Mouse (Mus musculus) heart, postnatal 0 days (tissue): ENCODE results near the gene Mef2d. TPM values are rescaled to one million over a fixed set of nuclear protein-coding genes. Genes with fewer than 3 reads are reported as not detected.

ENCODE experiments used
- ATAC-seq: fragments of 200-750 bp; cut with Nextera tagmentation; 2 replicates; pipeline ENCODE4 v1.8.0; 2017; ENCODE audit warnings: low read depth, moderate number of reproducible peaks, moderate library complexity; ENCODE audit not compliant: insufficient read depth
- DNase-seq: peaks from one replicate; pipeline ENCODE4 v3.0.0-alpha.2; 2016; ENCODE audit warnings: low spot score
- H3K27ac ChIP-seq: fragments of 300-500 bp; sonication (generic); 2 replicates; pipeline ENCODE4 v1.5.1; 2014; ENCODE audit warnings: low read depth, mild to moderate bottlenecking
- H3K27me3 ChIP-seq: fragments of 300-500 bp; sonication (generic); 2 replicates; pipeline ENCODE4 v1.6.1; 2014; ENCODE audit warnings: low read length, mixed read lengths; ENCODE audit not compliant: control insufficient read depth, insufficient read depth
- H3K36me3 ChIP-seq: fragments of 300-500 bp; sonication (generic); replicated peaks from 2 replicates; pipeline ENCODE4 v1.6.1; 2014; ENCODE audit warnings: low read length, mixed read lengths; ENCODE audit not compliant: control insufficient read depth, insufficient read depth
- H3K4me1 ChIP-seq: fragments of 300-500 bp; sonication (generic); 2 replicates; pipeline ENCODE4 v1.6.1; 2014; ENCODE audit warnings: antibody characterized with exemption; ENCODE audit not compliant: control insufficient read depth, insufficient read depth
- H3K4me2 ChIP-seq: fragments of 300-500 bp; sonication (generic); 2 replicates; pipeline ENCODE4 v1.6.1; 2014; ENCODE audit warnings: low read depth, mild to moderate bottlenecking, low read length, moderate library complexity
- H3K4me3 ChIP-seq: fragments of 300-500 bp; sonication (generic); 2 replicates; pipeline ENCODE4 v1.5.1; 2014; ENCODE audit warnings: low read depth, low read length
- H3K9ac ChIP-seq: fragments of 300-500 bp; sonication (generic); replicated peaks from 2 replicates; pipeline ENCODE4 v1.6.1; 2014; ENCODE audit warnings: low read depth, low read length, mixed read lengths
- H3K9me3 ChIP-seq: fragments of 300-500 bp; sonication (generic); replicated peaks from 2 replicates; pipeline ENCODE4 v1.6.1; 2016; ENCODE audit warnings: low read length; ENCODE audit not compliant: control insufficient read depth
- CTCF ChIP-seq: IDR thresholded peaks from 2 replicates; pipeline ENCODE4 v1.5.1; 2016; ENCODE audit warnings: antibody characterized with exemption, control low read depth, low read depth
- EP300 ChIP-seq: IDR thresholded peaks from 2 replicates; pipeline ENCODE4 v1.6.1; 2016; ENCODE audit warnings: antibody characterized with exemption, low read depth
- WGBS: fragments of 180-500 bp; shearing (Covaris S2); extraction: QIAGEN DNeasy Blood & Tissue Kit; methylation state at CpG from one replicate; pipeline ENCODE4 v1.1.7; 2014; 5-methylcytosine and 5-hydroxymethylcytosine counted together
- polyA plus RNA-seq: library from polyadenylated mRNA; unstranded; fragments of >200 nt; fragmentation: Nextera tagmentation; extraction: Ambion mirVana; gene quantifications from 2 replicates; pipeline ENCODE4 v1.2.1, GENCODE M21; 2015
- total RNA-seq: library from RNA; depleted of rRNA; stranded (reverse); fragments of >200 nt; gene quantifications from 2 replicates; pipeline ENCODE4 v1.2.3, GENCODE M21; 2014; ENCODE audit warnings: low replicate concordance

The Mef2d gene
- total and polyA plus RNA-seq, 2 experiments from 2014 or later: 30.0 to 70.8 TPM

- TF ChIP-seq EP300 (no peak), CTCF (no peak)
- Histone ChIP-seq H3K4me1 (peaks cover 3% of the 10 kb centered on the region; the same call in 1 of the 2 replicates), H3K27me3 (peaks cover 100% of the 10 kb centered on the region), H3K27ac (no peak overlapping the region), H3K36me3 (no peaks in the 10 kb centered on the region), H3K4me3 (no peak overlapping the region), H3K4me2 (no peak overlapping the region), H3K9me3 (no peaks in the 10 kb centered on the region), H3K9ac (no peak overlapping the region)
- 3% methylated on average over 8 of the region's 8 CpGs for whole genome bisulfite sequencing
- no peak for DNase-seq
- ATAC-seq: no peak
Observed at GRCm38 (mm10) chr3:88205563-88206491, 63.7 kb downstream of the Mef2d start.

- 4% methylated on average over 3 of the region's 3 CpGs for WGBS
- Histone ChIP-seq H3K9me3 (no peaks in the 10 kb centered on the region), H3K27me3 (peaks cover 100% of the 10 kb centered on the region), H3K4me1 (no peaks in the 10 kb centered on the region), H3K27ac (no peak overlapping the region), H3K4me2 (no peak overlapping the region), H3K4me3 (no peak overlapping the region), H3K36me3 (no peaks in the 10 kb centered on the region), H3K9ac (no peak overlapping the region)
- DNase-seq (no peak), ATAC-seq (no peak)
- no peak for TF ChIP-seq EP300
- TF ChIP-seq CTCF: no peak
Observed at GRCm38 (mm10) chr3:88206500-88206899, 64.3 kb downstream of the Mef2d start.

- peaks cover 100% of the 10 kb centered on the region for H3K27me3 ChIP-seq
- H3K27ac ChIP-seq: no peak overlapping the region
- whole genome bisulfite sequencing: 2% methylated on average over 14 of the region's 14 CpGs
- H3K9me3 ChIP-seq: no peaks in the 10 kb centered on the region
- H3K4me1 ChIP-seq: no peaks in the 10 kb centered on the region
- H3K4me2 ChIP-seq: no peak overlapping the region
- H3K9ac ChIP-seq: no peak overlapping the region
- no peak overlapping the region for H3K4me3 ChIP-seq
- DNase-seq: no peak
- no peaks in the 10 kb centered on the region for H3K36me3 ChIP-seq
- TF ChIP-seq CTCF: no peak
- TF ChIP-seq EP300: no peak
- no peak for ATAC-seq
Observed at GRCm38 (mm10) chr3:88206901-88207371, 64.8 kb downstream of the Mef2d start.

- H3K27me3 ChIP-seq: peaks cover 100% of the 10 kb centered on the region
- no peak for TF ChIP-seq EP300
- TF ChIP-seq CTCF: no peak
- 4% methylated on average over 15 of the region's 15 CpGs for WGBS
- no peak overlapping the region for H3K9ac ChIP-seq
- no peaks in the 10 kb centered on the region for H3K9me3 ChIP-seq
- no peak overlapping the region for H3K4me3 ChIP-seq
- no peak overlapping the region for H3K4me2 ChIP-seq
- ATAC-seq (no peak), DNase-seq (no peak)
- no peaks in the 10 kb centered on the region for H3K36me3 ChIP-seq
- H3K27ac ChIP-seq: no peak overlapping the region
- no peaks in the 10 kb centered on the region for H3K4me1 ChIP-seq
Observed at GRCm38 (mm10) chr3:88207451-88208100, 65.4 kb downstream of the Mef2d start.

- Histone ChIP-seq H3K36me3 (no peaks in the 10 kb centered on the region), H3K27ac (no peak overlapping the region), H3K27me3 (peaks cover 99% of the 10 kb centered on the region), H3K4me1 (no peaks in the 10 kb centered on the region), H3K9me3 (no peaks in the 10 kb centered on the region), H3K4me3 (no peak overlapping the region), H3K9ac (no peak overlapping the region), H3K4me2 (no peak overlapping the region)
- WGBS: 19% methylated on average over 3 of the region's 3 CpGs
- ATAC-seq: no peak
- DNase-seq: no peak
- TF ChIP-seq EP300: no peak
- TF ChIP-seq CTCF: no peak
Observed at GRCm38 (mm10) chr3:88208226-88208720, 66.1 kb downstream of the Mef2d start.
